Mouse (Mus musculus): Measurements from ENCODE around the gene Cyp4f16. TPM values are rescaled to one million over a fixed set of nuclear protein-coding genes. Genes with fewer than 3 reads are reported as not detected.

Cyp4f16 gene
- polyA plus RNA-seq, 1 experiment from 2014 or later = 14.4 TPM

DNA sequence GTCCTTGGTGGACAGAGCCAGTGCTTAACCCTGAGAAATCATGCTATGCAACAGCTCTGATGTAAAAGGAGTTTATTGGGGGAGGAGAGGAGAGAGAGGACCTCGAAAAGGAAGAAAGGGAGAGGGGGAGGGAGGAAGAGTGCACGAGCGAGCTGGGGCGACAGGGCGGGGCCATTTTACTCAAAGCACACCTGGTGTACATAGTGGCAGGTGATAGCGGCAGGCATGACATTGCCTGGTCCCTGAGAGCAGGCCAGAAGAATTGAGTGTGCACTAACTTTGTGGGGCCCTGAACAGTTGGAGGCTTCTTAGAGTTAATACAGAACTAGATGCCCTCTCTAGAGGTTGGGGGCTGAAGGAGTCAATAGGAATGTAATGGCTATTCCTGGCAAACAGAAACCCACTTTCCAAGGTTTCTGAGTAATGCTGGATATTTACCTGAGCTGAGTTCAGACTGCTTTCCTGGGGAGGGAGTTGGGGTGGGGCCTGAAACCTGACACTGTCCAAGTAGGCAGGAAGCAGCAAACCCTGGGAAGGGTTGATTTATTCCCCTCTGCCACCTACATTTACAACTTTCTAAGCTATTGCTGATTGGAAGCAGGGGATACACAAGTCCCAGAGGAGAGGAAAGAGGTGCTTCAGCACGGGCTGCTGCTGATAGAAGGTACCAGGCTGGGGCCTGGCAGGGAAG, 41.3 kb downstream of the Cyp4f16 start:
- Histone ChIP-seq H3K9me3 (ENCODE audit: control insufficient read depth, low read length) (no peaks in the 10 kb centered on the region), H3K4me3 (replicated peaks; ENCODE audit: low read depth, low read length) (no peak overlapping the region), H3K9ac (replicated peaks; ENCODE audit: low read length) (no peak overlapping the region), H3K27ac (replicated peaks; ENCODE audit: low read depth, low read length) (no peak overlapping the region), H3K4me1 (ENCODE audit: control insufficient read depth, insufficient read depth, low read length) (no peaks in the 10 kb centered on the region), H3K36me3 (ENCODE audit: control insufficient read depth, insufficient read depth, low read length) (no peaks in the 10 kb centered on the region), H3K27me3 (ENCODE audit: control insufficient read depth, insufficient read depth, low read length) (no peaks in the 10 kb centered on the region), H3K4me2 (ENCODE audit: low read length) (no peak overlapping the region)
- WGBS = 66% methylated on average over 7 of the region's 7 CpGs
- DNase-seq = no peak
- ATAC-seq (ENCODE audit: low FRiP score, low TSS enrichment) = no peak

DNA sequence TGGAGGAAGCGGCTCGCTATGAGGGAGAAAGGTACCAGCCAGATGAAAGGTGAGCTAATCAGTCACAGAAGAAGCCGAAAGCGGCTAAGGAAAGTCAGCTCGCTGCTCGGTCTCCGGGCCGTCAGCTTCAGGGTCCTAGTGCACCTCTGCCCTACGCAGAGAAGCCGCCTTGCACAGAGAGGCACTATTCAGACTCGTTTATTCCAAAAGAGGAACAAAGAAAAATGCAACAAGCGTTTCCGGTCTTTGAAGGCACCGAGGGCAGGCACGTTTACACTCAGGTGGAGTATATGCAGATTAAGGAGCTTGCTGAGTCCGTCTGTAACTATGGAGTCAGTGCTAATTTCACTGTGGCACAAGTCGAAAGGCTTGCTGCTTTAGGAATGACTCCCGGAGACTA, 60.1 kb downstream of the Cyp4f16 start:
- 90% methylated on average over 18 of the region's 18 CpGs for WGBS
- no peaks in the 10 kb centered on the region; the same call in 1 of the 2 replicates for H3K9me3 ChIP-seq (ENCODE audit: control insufficient read depth, low read length)
- no peak overlapping the region for H3K4me3 ChIP-seq (replicated peaks; ENCODE audit: low read depth, low read length)

More for the DNA sequence above, 60.1 kb downstream of the Cyp4f16 start:
- H3K9ac ChIP-seq (replicated peaks; ENCODE audit: low read length) = no peak overlapping the region
- no peaks in the 10 kb centered on the region for H3K36me3 ChIP-seq (ENCODE audit: control insufficient read depth, insufficient read depth, low read length)
- H3K4me1 ChIP-seq (ENCODE audit: control insufficient read depth, insufficient read depth, low read length) = no peaks in the 10 kb centered on the region
- no peak overlapping the region for H3K4me2 ChIP-seq (ENCODE audit: low read length)
- DNase-seq (no peak), ATAC-seq (ENCODE audit: low FRiP score, low TSS enrichment) (no peak)
- no peak overlapping the region for H3K27ac ChIP-seq (replicated peaks; ENCODE audit: low read depth, low read length)
- H3K27me3 ChIP-seq (ENCODE audit: control insufficient read depth, insufficient read depth, low read length) = no peaks in the 10 kb centered on the region

Other genes with a start within 250 kb of the Cyp4f16 start
- 51.6 and 56.0 TPM in 2 replicates for gene Akap8, start 215.3 kb upstream of the Cyp4f16 start, polyA plus RNA-seq (2014; fragmentation: Nextera tagmentation; extraction: Ambion mirVana)
- 115 and 122 TPM in 2 replicates for gene Akap8l, start 186.0 kb upstream of the Cyp4f16 start, polyA plus RNA-seq (2014; fragmentation: Nextera tagmentation; extraction: Ambion mirVana)
- gene Wiz, start 147.1 kb upstream of the Cyp4f16 start, polyA plus RNA-seq (2014; fragmentation: Nextera tagmentation; extraction: Ambion mirVana) = 40.8 and 59.2 TPM in 2 replicates
- gene Rasal3, start 133.0 kb upstream of the Cyp4f16 start, polyA plus RNA-seq (2014; fragmentation: Nextera tagmentation; extraction: Ambion mirVana) = 0.39 and 0.50 TPM in 2 replicates
- not detected in 2 replicates for gene Pglyrp2, start 112.4 kb upstream of the Cyp4f16 start, polyA plus RNA-seq (2014; fragmentation: Nextera tagmentation; extraction: Ambion mirVana)
- 0.67 and 0.82 TPM in 2 replicates for gene Cyp4f39, start 83.8 kb upstream of the Cyp4f16 start, polyA plus RNA-seq (2014; fragmentation: Nextera tagmentation; extraction: Ambion mirVana)
- gene Cyp4f17, start 30.5 kb upstream of the Cyp4f16 start, polyA plus RNA-seq (2014; fragmentation: Nextera tagmentation; extraction: Ambion mirVana) = 10.4 and 10.8 TPM in 2 replicates
- gene Cyp4f37, start 84.8 kb downstream of the Cyp4f16 start, polyA plus RNA-seq (2014; fragmentation: Nextera tagmentation; extraction: Ambion mirVana) = 0.47 and 1.0 TPM in 2 replicates
- not detected in 2 replicates for gene Cyp4f40, start 122.3 kb downstream of the Cyp4f16 start, polyA plus RNA-seq (2014; fragmentation: Nextera tagmentation; extraction: Ambion mirVana)
- 0.78 and 1.3 TPM in 2 replicates for gene Cyp4f15, start 149.1 kb downstream of the Cyp4f16 start, polyA plus RNA-seq (2014; fragmentation: Nextera tagmentation; extraction: Ambion mirVana)

Data from midbrain, embryonic 14.5 days (tissue).